Mouse (Mus musculus) forebrain, embryonic 13.5 days (tissue): ENCODE data around the gene Stam. TPM values are rescaled to one million over a fixed set of nuclear protein-coding genes. Genes with fewer than 3 reads are reported as not detected.

Experiments used
- ATAC-seq: fragments of 200-750 bp; cut with Nextera tagmentation; 2 replicates; pipeline ENCODE4 v1.8.0; 2017
- H3K27ac ChIP-seq: fragments of 300-500 bp; sonication (generic); 2 replicates; pipeline ENCODE4 v1.5.1; 2015; ENCODE audit warnings: inconsistent platforms, mild to moderate bottlenecking, moderate library complexity
- H3K27me3 ChIP-seq: fragments of 300-500 bp; sonication (generic); 2 replicates; pipeline ENCODE4 v1.6.1; 2015; ENCODE audit warnings: mild to moderate bottlenecking, inconsistent platforms
- H3K36me3 ChIP-seq: fragments of 300-500 bp; sonication (generic); 2 replicates; pipeline ENCODE4 v1.6.1; 2015; ENCODE audit warnings: mild to moderate bottlenecking, inconsistent platforms; ENCODE audit not compliant: poor library complexity, severe bottlenecking
- H3K4me1 ChIP-seq: fragments of 300-500 bp; sonication (generic); 2 replicates; pipeline ENCODE4 v1.6.1; 2015; ENCODE audit warnings: inconsistent platforms
- H3K4me2 ChIP-seq: fragments of 300-500 bp; sonication (generic); 2 replicates; pipeline ENCODE4 v1.6.1; 2015; ENCODE audit warnings: inconsistent platforms, mild to moderate bottlenecking, moderate library complexity
- H3K4me3 ChIP-seq: fragments of 300-500 bp; sonication (generic); 2 replicates; pipeline ENCODE4 v1.5.1; 2015; ENCODE audit warnings: mild to moderate bottlenecking, inconsistent platforms
- H3K9ac ChIP-seq: fragments of 300-500 bp; sonication (generic); 2 replicates; pipeline ENCODE4 v1.6.1; 2015; ENCODE audit warnings: mild to moderate bottlenecking, inconsistent platforms
- H3K9me3 ChIP-seq: fragments of 300-500 bp; sonication (generic); replicated peaks from 2 replicates; pipeline ENCODE4 v1.6.1; 2016; ENCODE audit warnings: inconsistent platforms
- WGBS: fragments of 180-500 bp; shearing (Covaris S2); methylation state at CpG from one replicate; pipeline ENCODE4 v1.1.7; 2015; 5-methylcytosine and 5-hydroxymethylcytosine counted together
- polyA plus RNA-seq: library from polyadenylated mRNA; unstranded; fragments of >200 nt; fragmentation: Nextera tagmentation; extraction: Ambion mirVana; gene quantifications from 2 replicates; pipeline ENCODE4 v1.2.1, GENCODE M21; 2015

The Stam gene
- 108 and 113 TPM in 2 replicates for polyA plus RNA-seq

GRCm38 (mm10) chr2:14073362-14074220 is at the start of gene Stam:
TSS of gene Stam (plus strand) at chr2:14074098.
- peak within 1 kb of the TSS; percentile 77 for H3K4me2 ChIP-seq

GRCm38 (mm10) chr2:14041249-14041648 is 32.6 kb upstream of the Stam start:
- H3K4me1 ChIP-seq = peaks cover 5% of the 10 kb centered on the region
- no peaks in the 10 kb centered on the region for H3K36me3 ChIP-seq
- WGBS = 92% methylated on average over 2 of the region's 2 CpGs
- no peak overlapping the region for H3K27ac ChIP-seq
- H3K27me3 ChIP-seq = no peaks in the 10 kb centered on the region
- H3K9ac ChIP-seq = no peak overlapping the region
- ATAC-seq = no peak
- H3K4me2 ChIP-seq = no peak overlapping the region
- no peaks in the 10 kb centered on the region for H3K9me3 ChIP-seq
- H3K4me3 ChIP-seq = no peak overlapping the region

More at GRCm38 (mm10) chr2:14073362-14074220, at the start of gene Stam:
- no peaks in the 10 kb centered on the region for H3K27me3 ChIP-seq
- H3K4me3 ChIP-seq = peak within 1 kb of the TSS; percentile 79
- H3K9me3 ChIP-seq = no peaks in the 10 kb centered on the region
- peak; percentile 98 for ATAC-seq
- WGBS = under 1% methylated on average over 49 of the region's 50 CpGs
- no peaks in the 10 kb centered on the region for H3K36me3 ChIP-seq
- peaks cover 18% of the 10 kb centered on the region for H3K4me1 ChIP-seq
- H3K27ac ChIP-seq = peak within 1 kb of the TSS; percentile 88
- peak within 1 kb of the TSS; percentile 93 for H3K9ac ChIP-seq

GRCm38 (mm10) chr2:14043011-14043410 is 30.9 kb upstream of the Stam start:
- no peak overlapping the region for H3K9ac ChIP-seq
- WGBS = 67% methylated on average over 3 of the region's 3 CpGs
- H3K9me3 ChIP-seq = no peaks in the 10 kb centered on the region
- no peak for ATAC-seq
- peaks cover 5% of the 10 kb centered on the region for H3K4me1 ChIP-seq
- no peak overlapping the region for H3K4me3 ChIP-seq
- no peak overlapping the region for H3K4me2 ChIP-seq
- no peak overlapping the region for H3K27ac ChIP-seq
- no peaks in the 10 kb centered on the region for H3K36me3 ChIP-seq
- no peaks in the 10 kb centered on the region for H3K27me3 ChIP-seq

- Histone ChIP-seq H3K36me3 (no peaks in the 10 kb centered on the region), H3K27me3 (no peaks in the 10 kb centered on the region), H3K9me3 (no peaks in the 10 kb centered on the region), H3K9ac (no peak overlapping the region), H3K4me1 (peaks cover 5% of the 10 kb centered on the region), H3K27ac (no peak overlapping the region), H3K4me2 (no peak overlapping the region), H3K4me3 (no peak overlapping the region)
- WGBS = 41% methylated on average over 9 of the region's 9 CpGs
- no peak for ATAC-seq
Observed at GRCm38 (mm10) chr2:14043577-14044170, 30.2 kb upstream of the Stam start.

- Histone ChIP-seq H3K4me3 (no peak overlapping the region), H3K4me1 (peaks cover 4% of the 10 kb centered on the region), H3K4me2 (no peak overlapping the region), H3K36me3 (no peaks in the 10 kb centered on the region), H3K27me3 (no peaks in the 10 kb centered on the region), H3K9ac (no peak overlapping the region), H3K9me3 (no peaks in the 10 kb centered on the region), H3K27ac (no peak overlapping the region)
- peak; percentile 91 for ATAC-seq
Observed at GRCm38 (mm10) chr2:14048381-14048780, 25.5 kb upstream of the Stam start.

GRCm38 (mm10) chr2:14048808-14049207 is 25.1 kb upstream of the Stam start:
- no peak overlapping the region for H3K4me3 ChIP-seq
- no peak overlapping the region for H3K9ac ChIP-seq
- 82% methylated on average over 5 of the region's 5 CpGs for WGBS
- H3K36me3 ChIP-seq = no peaks in the 10 kb centered on the region
- H3K4me1 ChIP-seq = peaks cover under 1% of the 10 kb centered on the region; the same call in 1 of the 2 replicates
- no peaks in the 10 kb centered on the region for H3K27me3 ChIP-seq
- H3K27ac ChIP-seq = no peak overlapping the region
- H3K4me2 ChIP-seq = no peak overlapping the region
- no peaks in the 10 kb centered on the region for H3K9me3 ChIP-seq
- peak; percentile 22; the same call in 1 of the 2 replicates for ATAC-seq

GRCm38 (mm10) chr2:14053618-14054017 is 20.3 kb upstream of the Stam start:
- no peak overlapping the region for H3K27ac ChIP-seq
- H3K4me2 ChIP-seq = no peak overlapping the region
- H3K4me1 ChIP-seq = peaks cover 2% of the 10 kb centered on the region; the same call in 1 of the 2 replicates
- H3K36me3 ChIP-seq = no peaks in the 10 kb centered on the region
- no peak for ATAC-seq
- H3K9ac ChIP-seq = no peak overlapping the region
- H3K9me3 ChIP-seq = no peaks in the 10 kb centered on the region
- H3K27me3 ChIP-seq = no peaks in the 10 kb centered on the region
- no peak overlapping the region for H3K4me3 ChIP-seq
- 49% methylated on average over 3 of the region's 3 CpGs for WGBS

GRCm38 (mm10) chr2:14054163-14054562 is 19.7 kb upstream of the Stam start:
- Histone ChIP-seq H3K27me3 (no peaks in the 10 kb centered on the region), H3K4me2 (no peak overlapping the region), H3K27ac (no peak overlapping the region), H3K36me3 (no peaks in the 10 kb centered on the region), H3K4me1 (peaks cover 2% of the 10 kb centered on the region; the same call in 1 of the 2 replicates), H3K4me3 (no peak overlapping the region), H3K9me3 (no peaks in the 10 kb centered on the region), H3K9ac (no peak overlapping the region)
- no peak for ATAC-seq
- WGBS = 57% methylated on average over 3 of the region's 3 CpGs

GRCm38 (mm10) chr2:14054716-14055115 is 19.2 kb upstream of the Stam start:
- ATAC-seq = peak; percentile 6
- Histone ChIP-seq H3K27me3 (no peaks in the 10 kb centered on the region), H3K9me3 (no peaks in the 10 kb centered on the region), H3K27ac (peak overlapping the region; percentile 86), H3K4me1 (peaks cover 2% of the 10 kb centered on the region; the same call in 1 of the 2 replicates), H3K4me2 (peak overlapping the region; percentile 78), H3K36me3 (no peaks in the 10 kb centered on the region), H3K9ac (peak overlapping the region; percentile 77), H3K4me3 (peak overlapping the region; percentile 69)
- WGBS = 10% methylated on average over 6 of the region's 6 CpGs

GRCm38 (mm10) chr2:14055168-14055565 is 18.7 kb upstream of the Stam start:
- WGBS = 0% methylated on average over 54 of the region's 58 CpGs
- peak; percentile 93 for ATAC-seq

GRCm38 (mm10) chr2:14055566-14056331 is 18.1 kb upstream of the Stam start, which contains the start of gene Hacd1:
TSS of gene Hacd1 (minus strand) at chr2:14056135.
- under 1% methylated on average over 62 of the region's 101 CpGs for WGBS
- ATAC-seq = peak; percentile 90
- no peaks in the 10 kb centered on the region for H3K9me3 ChIP-seq
- H3K36me3 ChIP-seq = no peaks in the 10 kb centered on the region
- peak within 1 kb of the TSS; percentile 77 for H3K9ac ChIP-seq
- H3K4me1 ChIP-seq = peaks cover 2% of the 10 kb centered on the region; the same call in 1 of the 2 replicates
- peak within 1 kb of the TSS; percentile 69 for H3K4me3 ChIP-seq
- H3K27me3 ChIP-seq = no peaks in the 10 kb centered on the region
- H3K4me2 ChIP-seq = peak within 1 kb of the TSS; percentile 78
- H3K27ac ChIP-seq = peak within 1 kb of the TSS; percentile 86

More at GRCm38 (mm10) chr2:14055168-14055565, 18.7 kb upstream of the Stam start:
- no peaks in the 10 kb centered on the region for H3K9me3 ChIP-seq
- peak overlapping the region; percentile 78 for H3K4me2 ChIP-seq
- H3K9ac ChIP-seq = peak overlapping the region; percentile 77
- no peaks in the 10 kb centered on the region for H3K27me3 ChIP-seq
- H3K36me3 ChIP-seq = no peaks in the 10 kb centered on the region
- H3K27ac ChIP-seq = peak overlapping the region; percentile 86
- peaks cover 2% of the 10 kb centered on the region; the same call in 1 of the 2 replicates for H3K4me1 ChIP-seq
- H3K4me3 ChIP-seq = peak overlapping the region; percentile 69
